Mouse (Mus musculus) MEL (cell line): ENCODE results near the gene Agbl1. TPM values are rescaled to one million over a fixed set of nuclear protein-coding genes. Genes with fewer than 3 reads are reported as not detected.

Source experiments
- DNase-seq: peaks from one replicate; pipeline ENCODE4 v3.0.0; 2011; ENCODE audit warnings: low read depth, low spot score
- H3K27ac ChIP-seq: 2 replicates; pipeline ENCODE4 v1.5.1; 2012; ENCODE audit warnings: low read depth, mild to moderate bottlenecking, control low read depth, low read length, moderate library complexity; ENCODE audit not compliant: control insufficient read depth
- H3K27me3 ChIP-seq, 2 experiments: fragments of 150-350 bp in 1 of 2; sonication (generic) in 1 of 2; 2 replicates each; pipeline ENCODE4 v1.6.1; 2012; ENCODE audit warnings: low read length in 2 of 2, mild to moderate bottlenecking in 2 of 2, improper control_type of control experiment in 1 of 2, moderate library complexity in 1 of 2; ENCODE audit not compliant: insufficient read depth in 2 of 2, control insufficient read depth in 1 of 2
- H3K36me3 ChIP-seq, 2 experiments: 2 replicates each; pipeline ENCODE4 v1.6.1; 2012 to 2014; ENCODE audit warnings: low read length in 2 of 2, improper control_type of control experiment in 1 of 2, inconsistent platforms in 1 of 2, mild to moderate bottlenecking in 1 of 2; ENCODE audit not compliant: insufficient read depth in 2 of 2, control insufficient read depth in 1 of 2
- H3K4me1 ChIP-seq, 2 experiments: fragments of 150-350 bp in 1 of 2; sonication (generic) in 1 of 2; 2 replicates each; pipeline ENCODE4 v1.6.1; 2012; ENCODE audit warnings: low read length in 2 of 2, improper control_type of control experiment in 1 of 2, mild to moderate bottlenecking in 1 of 2; ENCODE audit not compliant: insufficient read depth in 2 of 2, control insufficient read depth in 1 of 2
- H3K4me3 ChIP-seq, 2 experiments: fragments of 150-350 bp in 1 of 2; sonication (generic) in 1 of 2; 2 replicates each; pipeline ENCODE4 v1.5.1; 2012; ENCODE audit warnings: low read depth in 2 of 2, low read length in 2 of 2, mild to moderate bottlenecking in 2 of 2, moderate library complexity in 2 of 2, control low read depth in 1 of 2, improper control_type of control experiment in 1 of 2; ENCODE audit not compliant: control insufficient read depth in 1 of 2, insufficient read depth in 1 of 2
- H3K79me2 ChIP-seq: 2 replicates; pipeline ENCODE4 v1.6.1; 2012; ENCODE audit warnings: mild to moderate bottlenecking, low read length, moderate library complexity; ENCODE audit not compliant: control insufficient read depth, poor library complexity, insufficient read depth
- H3K9ac ChIP-seq: 2 replicates; pipeline ENCODE4 v1.6.1; 2012; ENCODE audit warnings: low read depth, mild to moderate bottlenecking, control low read depth, low read length, moderate library complexity; ENCODE audit not compliant: control insufficient read depth, poor library complexity, severe bottlenecking
- H3K9me3 ChIP-seq: fragments of 150-350 bp; sonication (generic); replicated peaks from 2 replicates; pipeline ENCODE4 v1.6.1; 2012; ENCODE audit warnings: mild to moderate bottlenecking, low read length, improper control_type of control experiment, moderate library complexity; ENCODE audit not compliant: insufficient read depth
- BHLHE40 ChIP-seq: IDR thresholded peaks from 2 replicates; pipeline ENCODE4 v1.6.1; 2012; ENCODE audit warnings: low read depth, mild to moderate bottlenecking, inconsistent platforms, low read length, improper control_type of control experiment, borderline replicate concordance
- CHD1 ChIP-seq: IDR thresholded peaks from 2 replicates; pipeline ENCODE4 v1.6.1; 2012; ENCODE audit warnings: low read depth, mild to moderate bottlenecking, inconsistent platforms, low read length, improper control_type of control experiment
- CHD2 ChIP-seq: IDR thresholded peaks from 2 replicates; pipeline ENCODE4 v1.6.1; 2011; ENCODE audit warnings: low read length, improper control_type of control experiment
- CTCF ChIP-seq, 3 experiments: IDR thresholded peaks in 2 of 3; conservative IDR thresholded peaks in 1 of 3; 2 replicates each; pipeline ENCODE4 v1.5.1; 2011 to 2012; ENCODE audit warnings: low read length in 3 of 3, low read depth in 2 of 3, mild to moderate bottlenecking in 2 of 3, improper control_type of control experiment in 1 of 3, inconsistent platforms in 1 of 3, mixed read lengths in 1 of 3, moderate library complexity in 1 of 3; ENCODE audit not compliant: control insufficient read depth in 1 of 3, insufficient read depth in 1 of 3, poor library complexity in 1 of 3, severe bottlenecking in 1 of 3
- ETS1 ChIP-seq: IDR thresholded peaks from 2 replicates; pipeline ENCODE4 v1.6.1; 2012; ENCODE audit warnings: low read depth, mild to moderate bottlenecking, inconsistent platforms, low read length, improper control_type of control experiment, moderate library complexity
- JUND ChIP-seq: IDR thresholded peaks from 2 replicates; pipeline ENCODE4 v1.6.1; 2011; ENCODE audit warnings: low read depth, mild to moderate bottlenecking, improper control_type of control experiment, low read length
- KAT2A ChIP-seq: conservative IDR thresholded peaks from 2 replicates; pipeline ENCODE4 v1.6.1; 2012; ENCODE audit warnings: low read depth, low read length, improper control_type of control experiment, inconsistent platforms
- MAFK ChIP-seq: IDR thresholded peaks from 2 replicates; pipeline ENCODE4 v1.6.1; 2011; ENCODE audit warnings: low read depth, mild to moderate bottlenecking, low read length, improper control_type of control experiment, borderline replicate concordance
- MAZ ChIP-seq: IDR thresholded peaks from 2 replicates; pipeline ENCODE4 v1.6.1; 2012; ENCODE audit warnings: low read depth, mild to moderate bottlenecking, inconsistent platforms, low read length, improper control_type of control experiment
- MEF2A ChIP-seq: IDR thresholded peaks from 2 replicates; pipeline ENCODE4 v1.6.1; 2014; ENCODE audit warnings: low read depth, mild to moderate bottlenecking, inconsistent platforms, low read length, improper control_type of control experiment; ENCODE audit not compliant: poor library complexity, insufficient replicate concordance, severe bottlenecking; ENCODE audit errors: extremely low read depth
- MYB ChIP-seq: IDR thresholded peaks from 2 replicates; pipeline ENCODE4 v1.6.1; 2011; ENCODE audit warnings: mild to moderate bottlenecking, low read depth, low read length, improper control_type of control experiment
- MYC ChIP-seq: IDR thresholded peaks from 2 replicates; pipeline ENCODE4 v1.6.1; 2011; ENCODE audit warnings: low read depth, mild to moderate bottlenecking, low read length, improper control_type of control experiment, moderate library complexity
- NELFE ChIP-seq: IDR thresholded peaks from 2 replicates; pipeline ENCODE4 v1.6.1; 2011; ENCODE audit warnings: low read depth, low read length, improper control_type of control experiment
- NRF1 ChIP-seq: IDR thresholded peaks from 2 replicates; pipeline ENCODE4 v1.6.1; 2014; ENCODE audit warnings: low read depth, mild to moderate bottlenecking, inconsistent platforms, low read length, improper control_type of control experiment, moderate library complexity; ENCODE audit not compliant: poor library complexity, insufficient read depth, severe bottlenecking
- POLR2AphosphoS2 ChIP-seq: IDR thresholded peaks from 2 replicates; pipeline ENCODE4 v1.6.1; 2011; ENCODE audit warnings: low read length, improper control_type of control experiment
- POLR2AphosphoS5 ChIP-seq: IDR thresholded peaks from 2 replicates; pipeline ENCODE4 v1.6.1; 2012; ENCODE audit warnings: low read depth, borderline replicate concordance, mild to moderate bottlenecking, inconsistent platforms, low read length, moderate library complexity, mixed read lengths
- RCOR1 ChIP-seq: IDR thresholded peaks from 2 replicates; pipeline ENCODE4 v1.6.1; 2012; ENCODE audit warnings: low read depth, mild to moderate bottlenecking, inconsistent platforms, low read length, improper control_type of control experiment
- SIN3A ChIP-seq: IDR thresholded peaks from 2 replicates; pipeline ENCODE4 v1.6.1; 2012; ENCODE audit warnings: low read length, improper control_type of control experiment, inconsistent platforms
- SMC3 ChIP-seq: IDR thresholded peaks from 2 replicates; pipeline ENCODE4 v1.6.1; 2011; ENCODE audit warnings: low read depth, low read length, improper control_type of control experiment
- TCF12 ChIP-seq: IDR thresholded peaks from 2 replicates; pipeline ENCODE4 v1.6.1; 2014; ENCODE audit warnings: low read depth, mild to moderate bottlenecking, inconsistent platforms, low read length, improper control_type of control experiment, moderate library complexity
- UBTF ChIP-seq: IDR thresholded peaks from 2 replicates; pipeline ENCODE4 v1.6.1; 2012; ENCODE audit warnings: low read depth, mild to moderate bottlenecking, inconsistent platforms, low read length, improper control_type of control experiment, moderate library complexity, borderline replicate concordance; ENCODE audit not compliant: insufficient read depth
- USF1 ChIP-seq: IDR thresholded peaks from 2 replicates; pipeline ENCODE4 v1.6.1; 2014; ENCODE audit warnings: low read depth, mild to moderate bottlenecking, inconsistent platforms, low read length, improper control_type of control experiment, moderate library complexity
- ZC3H11A ChIP-seq: IDR thresholded peaks from 2 replicates; pipeline ENCODE4 v1.6.1; 2012; ENCODE audit warnings: low read depth, mild to moderate bottlenecking, inconsistent platforms, low read length, improper control_type of control experiment
- ZNF384 ChIP-seq: IDR thresholded peaks from 2 replicates; pipeline ENCODE4 v1.6.1; 2012; ENCODE audit warnings: low read depth, mild to moderate bottlenecking, inconsistent platforms, low read length, improper control_type of control experiment
- polyA plus RNA-seq, 2 experiments: library from polyadenylated mRNA; stranded (reverse) in 1 of 2; unstranded in 1 of 2; fragments of >175 nt in 1 of 2; fragments of >200 nt in 1 of 2; gene quantifications; 2 replicates each; pipeline versions ENCODE4 v1.2.1 to v1.2.4; 2012; ENCODE audit warnings: low replicate concordance in 2 of 2, low read depth in 1 of 2; ENCODE audit not compliant: insufficient read length in 2 of 2, insufficient read depth in 1 of 2, missing spikeins in 1 of 2
- total RNA-seq: library from RNA; depleted of rRNA; stranded (reverse); fragments of 300-350 nt; gene quantifications from 2 replicates; pipeline ENCODE4 v1.2.3, GENCODE M21; 2012

The Agbl1 gene
- total and polyA plus RNA-seq, 3 experiments, result not detected

- no peaks in the 10 kb centered on the region for H3K79me2 ChIP-seq
- H3K36me3 ChIP-seq, result no peaks in the 10 kb centered on the region
- H3K9ac ChIP-seq, result no peak overlapping the region
- H3K4me3 ChIP-seq, result no peak overlapping the region
- no peaks in the 10 kb centered on the region for H3K4me1 ChIP-seq
- H3K27ac ChIP-seq, result no peak overlapping the region
- no peaks in the 10 kb centered on the region for H3K9me3 ChIP-seq
- no peaks in the 10 kb centered on the region for H3K27me3 ChIP-seq
- TF ChIP-seq MAZ (no peak), UBTF (no peak), JUND (no peak), BHLHE40 (no peak), CHD2 (no peak), SIN3A (no peak), NELFE (no peak), KAT2A (no peak), POLR2AphosphoS5 (no peak), USF1 (no peak), MEF2A (no peak), RCOR1 (no peak), POLR2AphosphoS2 (no peak), CHD1 (no peak)
- DNase-seq, result no peak
These were observed 682.0 kb downstream of the Agbl1 start for GRCm38 (mm10) chr7:76911672-76912071.

GRCm38 (mm10) chr7:76918871-76919270 lies 689.2 kb downstream of the Agbl1 start:
- Histone ChIP-seq H3K36me3 (no peaks in the 10 kb centered on the region), H3K27ac (no peak overlapping the region), H3K79me2 (no peaks in the 10 kb centered on the region), H3K4me3 (no peak overlapping the region), H3K4me1 (no peaks in the 10 kb centered on the region), H3K9ac (no peak overlapping the region), H3K9me3 (no peaks in the 10 kb centered on the region), H3K27me3 (no peaks in the 10 kb centered on the region)
- no peak for DNase-seq
- no peak for TF ChIP-seq UBTF
- TF ChIP-seq SMC3, result no peak
- no peak for TF ChIP-seq USF1
- TF ChIP-seq SIN3A, result no peak
- TF ChIP-seq MAFK, result no peak
- TF ChIP-seq POLR2AphosphoS2, result no peak
- TF ChIP-seq NELFE, result no peak
- TF ChIP-seq ZNF384, result no peak
- no peak for TF ChIP-seq NRF1
- no peak for TF ChIP-seq ETS1
- TF ChIP-seq CTCF (IDR thresholded peaks at IDR 0.05 in 2 of 3, conservative IDR thresholded peaks at IDR 0.05 in 1 of 3; ENCODE audit: control insufficient read depth in 1 of 3, insufficient read depth in 1 of 3, low read depth in 2 of 3, low read length in 3 of 3, poor library complexity in 1 of 3, severe bottlenecking in 1 of 3), result no peak
- no peak for TF ChIP-seq TCF12
- TF ChIP-seq MYC, result no peak
- TF ChIP-seq ZC3H11A, result no peak
- no peak for TF ChIP-seq MYB
